Mouse (Mus musculus): ENCODE measurements around the gene Sema6b. TPM values are rescaled to one million over a fixed set of nuclear protein-coding genes. Genes with fewer than 3 reads are reported as not detected.
A peak's percentile ranks its signal among the peaks of the same experiment; 100 is the strongest.

Gene Sema6b
- total and polyA plus RNA-seq, 2 experiments from 2014 or later, result 0.81 to 10.4 TPM

DNA sequence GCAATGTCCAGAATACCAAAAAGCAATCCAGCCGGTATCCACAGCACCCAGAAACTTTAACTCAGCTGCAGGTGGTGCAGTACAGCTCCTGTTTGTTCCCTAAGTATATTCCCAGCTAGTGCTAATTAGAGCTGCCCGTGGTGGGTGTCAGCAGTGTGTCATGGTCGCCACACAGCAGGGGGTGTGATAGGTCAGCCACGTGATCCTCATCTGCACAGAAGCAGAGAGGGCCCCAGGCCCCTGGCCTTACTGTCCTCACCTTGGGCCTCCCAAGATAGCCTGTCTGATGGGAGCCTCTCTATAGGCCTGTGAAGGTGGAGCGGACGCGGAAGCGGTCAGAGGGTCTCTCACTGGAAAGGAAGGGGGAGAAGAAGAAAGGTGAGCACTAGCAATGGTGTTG lies 42.0 kb downstream of the Sema6b start:
- TF ChIP-seq CTCF (IDR thresholded peaks at IDR 0.05; ENCODE audit: low read depth), result no peak
- no peak for TF ChIP-seq EP300 (IDR thresholded peaks at IDR 0.05; ENCODE audit: low read depth)
- no peak overlapping the region for H3K27ac ChIP-seq (ENCODE audit: low read depth)
- H3K4me2 ChIP-seq (ENCODE audit: low read depth, low read length), result no peak overlapping the region
- ATAC-seq (ENCODE audit: insufficient read depth, low read depth), result no peak
- no peak for DNase-seq (ENCODE audit: low spot score)
- no peaks in the 10 kb centered on the region for H3K4me1 ChIP-seq (ENCODE audit: control insufficient read depth, insufficient read depth)
- H3K9ac ChIP-seq (replicated peaks; ENCODE audit: low read depth, low read length), result no peak overlapping the region
- H3K4me3 ChIP-seq (ENCODE audit: low read depth, low read length), result no peak overlapping the region
- no peaks in the 10 kb centered on the region for H3K9me3 ChIP-seq (replicated peaks; ENCODE audit: control insufficient read depth, low read length)
- H3K36me3 ChIP-seq (replicated peaks; ENCODE audit: control insufficient read depth, insufficient read depth, low read length), result peaks cover 83% of the 10 kb centered on the region
- H3K27me3 ChIP-seq (ENCODE audit: control insufficient read depth, insufficient read depth, low read length), result no peaks in the 10 kb centered on the region
- WGBS, result 86% methylated on average over 8 of the region's 8 CpGs

DNA sequence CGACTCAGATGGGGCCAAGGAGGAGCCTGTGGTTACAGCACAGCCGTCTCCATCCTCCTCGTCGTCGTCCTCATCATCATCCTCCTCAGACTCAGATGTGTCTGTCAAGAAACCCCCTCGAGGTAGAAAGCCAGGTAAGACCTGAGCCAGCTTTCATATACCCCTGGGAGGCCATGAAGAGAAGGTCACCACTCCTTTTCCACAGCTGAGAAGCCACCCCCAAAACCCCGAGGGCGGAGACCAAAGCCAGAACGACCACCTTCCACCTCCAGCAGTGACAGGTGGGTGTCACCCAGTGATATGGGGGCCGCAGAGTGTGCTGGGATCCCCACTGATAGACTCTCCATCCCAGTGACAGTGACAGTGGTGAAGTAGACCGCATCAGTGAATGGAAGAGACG lies 43.3 kb downstream of the Sema6b start:
- peaks cover 80% of the 10 kb centered on the region for H3K36me3 ChIP-seq (replicated peaks; ENCODE audit: control insufficient read depth, insufficient read depth, low read length)
- no peak overlapping the region for H3K27ac ChIP-seq (ENCODE audit: low read depth)
- no peaks in the 10 kb centered on the region for H3K4me1 ChIP-seq (ENCODE audit: control insufficient read depth, insufficient read depth)
- no peak overlapping the region for H3K4me3 ChIP-seq (ENCODE audit: low read depth, low read length)
- H3K9ac ChIP-seq (replicated peaks; ENCODE audit: low read depth, low read length), result no peak overlapping the region
- TF ChIP-seq EP300 (IDR thresholded peaks at IDR 0.05; ENCODE audit: low read depth) (no peak), CTCF (IDR thresholded peaks at IDR 0.05; ENCODE audit: low read depth) (no peak)
- no peaks in the 10 kb centered on the region for H3K27me3 ChIP-seq (ENCODE audit: control insufficient read depth, insufficient read depth, low read length)
- H3K4me2 ChIP-seq (ENCODE audit: low read depth, low read length), result no peak overlapping the region
- no peak for ATAC-seq (ENCODE audit: insufficient read depth, low read depth)
- no peaks in the 10 kb centered on the region for H3K9me3 ChIP-seq (replicated peaks; ENCODE audit: control insufficient read depth, low read length)
- DNase-seq (ENCODE audit: low spot score), result no peak
- 86% methylated on average over 12 of the region's 12 CpGs for WGBS

DNA sequence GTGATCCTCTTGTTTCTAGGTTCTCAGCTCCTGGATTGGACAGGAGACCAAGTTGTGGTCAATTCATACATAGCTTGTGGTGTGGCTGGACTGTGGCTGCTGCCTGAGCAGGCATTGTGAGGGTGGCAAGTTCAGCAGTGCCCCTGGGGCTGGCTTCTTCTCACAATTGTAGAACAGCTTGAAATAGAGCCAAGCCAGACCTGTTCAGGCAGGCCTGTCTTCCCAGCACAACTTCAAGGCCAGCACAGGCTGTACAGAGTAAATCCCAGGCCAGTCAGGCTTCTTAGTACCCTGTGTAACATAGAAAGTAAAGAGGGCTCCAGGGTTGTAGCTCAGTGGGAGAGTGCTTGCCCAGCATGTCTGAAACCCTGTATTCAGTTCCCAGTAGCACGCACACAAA lies 47.3 kb downstream of the Sema6b start:
- Histone ChIP-seq H3K9me3 (replicated peaks; ENCODE audit: control insufficient read depth, low read length) (no peaks in the 10 kb centered on the region), H3K9ac (replicated peaks; ENCODE audit: low read depth, low read length) (no peak overlapping the region), H3K4me1 (ENCODE audit: control insufficient read depth, insufficient read depth) (no peaks in the 10 kb centered on the region), H3K27ac (ENCODE audit: low read depth) (no peak overlapping the region), H3K36me3 (replicated peaks; ENCODE audit: control insufficient read depth, insufficient read depth, low read length) (peaks cover 51% of the 10 kb centered on the region), H3K4me2 (ENCODE audit: low read depth, low read length) (no peak overlapping the region), H3K27me3 (ENCODE audit: control insufficient read depth, insufficient read depth, low read length) (no peaks in the 10 kb centered on the region), H3K4me3 (ENCODE audit: low read depth, low read length) (no peak overlapping the region)
- TF ChIP-seq CTCF (IDR thresholded peaks at IDR 0.05; ENCODE audit: low read depth) (no peak), EP300 (IDR thresholded peaks at IDR 0.05; ENCODE audit: low read depth) (no peak)
- ATAC-seq (ENCODE audit: insufficient read depth, low read depth) (no peak), DNase-seq (ENCODE audit: low spot score) (no peak)
- 96% methylated on average over 1 of the region's 1 CpGs for WGBS

DNA sequence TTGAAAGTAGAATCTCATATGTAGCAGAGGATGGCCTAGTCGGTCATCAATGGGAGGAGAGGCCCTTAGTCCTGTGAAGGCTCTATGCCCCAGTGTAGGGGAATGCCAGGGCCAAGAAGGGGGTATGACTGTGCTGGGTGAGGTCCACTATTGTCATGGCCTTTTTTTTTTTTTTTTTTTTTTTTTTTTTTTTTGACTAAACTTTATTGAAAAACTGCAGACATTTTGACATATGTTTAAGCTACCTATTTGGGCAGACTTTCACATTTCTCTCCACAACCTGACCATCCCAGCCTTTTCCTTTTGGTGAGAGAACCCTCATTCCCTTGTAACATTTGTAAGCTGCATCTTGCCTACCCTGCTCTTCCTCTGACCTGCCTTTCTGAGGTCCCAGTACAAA lies 47.8 kb downstream of the Sema6b start:
- no peaks in the 10 kb centered on the region for H3K4me1 ChIP-seq (ENCODE audit: control insufficient read depth, insufficient read depth)
- WGBS, result 78% methylated on average over 1 of the region's 1 CpGs
- H3K4me2 ChIP-seq (ENCODE audit: low read depth, low read length), result no peak overlapping the region
- ATAC-seq (ENCODE audit: insufficient read depth, low read depth) (no peak), DNase-seq (ENCODE audit: low spot score) (no peak)
- no peak overlapping the region for H3K27ac ChIP-seq (ENCODE audit: low read depth)
- peaks cover 50% of the 10 kb centered on the region for H3K36me3 ChIP-seq (replicated peaks; ENCODE audit: control insufficient read depth, insufficient read depth, low read length)
- H3K27me3 ChIP-seq (ENCODE audit: control insufficient read depth, insufficient read depth, low read length), result no peaks in the 10 kb centered on the region
- no peaks in the 10 kb centered on the region for H3K9me3 ChIP-seq (replicated peaks; ENCODE audit: control insufficient read depth, low read length)
- no peak for TF ChIP-seq EP300 (IDR thresholded peaks at IDR 0.05; ENCODE audit: low read depth)
- TF ChIP-seq CTCF (IDR thresholded peaks at IDR 0.05; ENCODE audit: low read depth), result no peak
- H3K4me3 ChIP-seq (ENCODE audit: low read depth, low read length), result no peak overlapping the region
- H3K9ac ChIP-seq (replicated peaks; ENCODE audit: low read depth, low read length), result no peak overlapping the region

DNA sequence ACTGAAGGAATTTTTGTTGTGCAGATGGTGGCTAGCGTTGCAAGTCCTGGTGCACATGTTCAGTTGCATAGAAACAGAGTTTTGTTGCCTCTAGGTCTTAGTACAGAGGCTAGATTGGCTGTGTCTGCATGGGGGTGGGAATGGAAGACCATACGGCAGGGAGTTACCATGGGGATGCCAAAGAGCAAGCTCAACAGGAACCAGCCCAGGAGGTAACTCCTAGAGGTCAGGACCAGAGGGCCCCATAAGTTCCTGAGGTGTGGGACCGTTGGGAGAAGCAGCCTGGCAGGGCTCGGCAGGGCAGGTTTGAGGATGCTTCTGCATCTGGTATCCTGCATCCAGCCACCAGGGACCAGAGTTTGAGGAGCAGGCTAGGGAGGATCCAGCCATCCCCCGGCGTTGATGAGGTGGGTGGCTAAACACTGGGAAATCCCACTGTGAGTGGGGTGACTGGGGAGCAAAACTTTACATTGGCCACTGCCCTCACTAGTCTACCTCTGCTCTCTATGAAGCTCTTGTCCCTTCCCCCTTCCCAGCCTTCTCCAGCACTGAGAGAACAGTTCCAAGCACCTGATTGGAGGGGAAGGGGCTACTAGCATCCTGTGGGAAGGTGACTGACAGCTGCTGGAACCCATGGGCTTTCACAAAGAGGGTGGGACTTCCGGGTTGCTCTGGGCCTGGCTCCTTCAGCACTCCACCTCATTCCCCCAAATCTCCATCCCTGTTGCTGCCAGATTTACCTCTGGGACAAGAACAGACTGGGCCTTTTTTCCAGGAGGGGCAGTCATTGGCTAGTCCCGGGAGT lies 59.2 kb downstream of the Sema6b start:
- Histone ChIP-seq H3K9ac (replicated peaks; ENCODE audit: low read depth, low read length) (peak overlapping the region; percentile 43), H3K4me2 (ENCODE audit: low read depth, low read length) (peak overlapping the region; percentile 96), H3K36me3 (replicated peaks; ENCODE audit: control insufficient read depth, insufficient read depth, low read length) (peaks cover 29% of the 10 kb centered on the region; the same call in 1 of the 2 replicates), H3K27ac (ENCODE audit: low read depth) (no peak overlapping the region), H3K9me3 (replicated peaks; ENCODE audit: control insufficient read depth, low read length) (no peaks in the 10 kb centered on the region), H3K27me3 (ENCODE audit: control insufficient read depth, insufficient read depth, low read length) (no peaks in the 10 kb centered on the region), H3K4me3 (ENCODE audit: low read depth, low read length) (peak overlapping the region; percentile 88), H3K4me1 (ENCODE audit: control insufficient read depth, insufficient read depth) (peaks cover 16% of the 10 kb centered on the region)
- TF ChIP-seq EP300 (IDR thresholded peaks at IDR 0.05; ENCODE audit: low read depth) (no peak), CTCF (IDR thresholded peaks at IDR 0.05; ENCODE audit: low read depth) (no peak)
- DNase-seq (ENCODE audit: low spot score) (peak; percentile 57), ATAC-seq (ENCODE audit: insufficient read depth, low read depth) (no peak)
- 13% methylated on average over 8 of the region's 8 CpGs for WGBS

DNA sequence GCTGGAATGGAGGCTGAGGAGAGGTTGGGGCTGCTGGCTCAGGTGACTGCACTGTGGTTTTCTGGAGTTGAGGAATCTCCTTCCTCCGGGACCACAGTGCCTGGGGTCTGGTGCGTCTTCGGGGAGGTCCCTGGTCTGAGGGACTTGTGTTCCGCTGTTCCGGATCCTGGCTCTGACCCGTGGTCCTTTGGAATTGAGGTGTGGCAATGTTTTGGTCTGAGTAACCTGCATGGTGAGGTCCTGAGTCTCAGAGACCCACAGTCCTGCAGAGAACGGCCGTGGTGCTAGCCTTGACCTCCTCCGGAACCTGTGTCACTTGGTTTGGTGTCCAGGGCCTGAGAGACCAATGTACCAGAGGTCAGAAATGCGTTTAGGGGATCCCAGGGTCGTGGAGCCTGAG lies 60.2 kb downstream of the Sema6b start:
- Histone ChIP-seq H3K4me2 (ENCODE audit: low read depth, low read length) (peak overlapping the region; percentile 96), H3K27me3 (ENCODE audit: control insufficient read depth, insufficient read depth, low read length) (no peaks in the 10 kb centered on the region), H3K9me3 (replicated peaks; ENCODE audit: control insufficient read depth, low read length) (no peaks in the 10 kb centered on the region), H3K4me3 (ENCODE audit: low read depth, low read length) (peak overlapping the region; percentile 88), H3K36me3 (replicated peaks; ENCODE audit: control insufficient read depth, insufficient read depth, low read length) (peaks cover 22% of the 10 kb centered on the region; the same call in 1 of the 2 replicates), H3K4me1 (ENCODE audit: control insufficient read depth, insufficient read depth) (peaks cover 16% of the 10 kb centered on the region), H3K27ac (ENCODE audit: low read depth) (peak overlapping the region; percentile 66), H3K9ac (replicated peaks; ENCODE audit: low read depth, low read length) (peak overlapping the region; percentile 91)
- ATAC-seq (ENCODE audit: insufficient read depth, low read depth), result no peak
- TF ChIP-seq CTCF (IDR thresholded peaks at IDR 0.05; ENCODE audit: low read depth) (no peak), EP300 (IDR thresholded peaks at IDR 0.05; ENCODE audit: low read depth) (no peak)
- WGBS, result 2% methylated on average over 11 of the region's 11 CpGs
- no peak for DNase-seq (ENCODE audit: low spot score)
